Mouse (Mus musculus) E14TG2a.4 (cell line): Measurements from ENCODE around the gene Selenbp1.

Experiments used
- CTCF ChIP-seq: conservative IDR thresholded peaks from 2 replicates; pipeline ENCODE4 v1.5.1; 2014; ENCODE audit warnings: low read length
- NANOG ChIP-seq: IDR thresholded peaks from 2 replicates; pipeline ENCODE4 v1.6.1; 2014; ENCODE audit warnings: borderline replicate concordance, low read length, mixed read lengths
- POU5F1 ChIP-seq: IDR thresholded peaks from 2 replicates; pipeline ENCODE4 v1.6.1; 2014; ENCODE audit warnings: low read length, borderline replicate concordance

- TF ChIP-seq CTCF (no peak), NANOG (no peak), POU5F1 (no peak)
Measured at GRCm38 (mm10) chr3:94952806-94953205, 19.9 kb downstream of the Selenbp1 start.
